Mouse (Mus musculus): ENCODE results near the gene Arsa. TPM values are rescaled to one million over a fixed set of nuclear protein-coding genes. Genes with fewer than 3 reads are reported as not detected.
A peak's percentile ranks its signal among the peaks of the same experiment; 100 is the strongest.

Arsa gene
- polyA plus RNA-seq (2017; shearing (Covaris generic)): 10 to 100 TPM in 1 of 3 experiments, 1 to 10 TPM in 2; 4.9 to 12.1 (median 6.8) TPM

DNA sequence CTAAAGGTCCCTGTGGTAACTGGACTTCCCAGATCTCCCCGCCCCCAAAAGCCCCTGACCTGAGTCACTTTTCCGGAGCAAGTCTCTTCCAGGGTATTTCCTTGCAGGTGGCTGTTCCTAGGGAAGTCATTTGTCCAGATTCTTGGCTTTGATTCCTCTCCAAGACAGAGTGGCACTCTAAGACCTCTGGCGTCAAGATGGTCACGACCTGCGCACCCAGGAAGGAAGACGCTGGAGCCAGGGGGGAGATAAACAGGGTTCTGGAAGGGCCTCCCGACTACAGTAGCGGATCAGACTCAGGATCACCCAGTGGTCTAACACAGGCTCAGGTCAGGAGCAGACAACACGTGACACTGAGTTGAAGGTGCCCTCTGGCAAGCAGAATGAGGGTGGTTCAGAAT, at the start of gene Arsa:
Gene Arsa, minus strand, starts transcription at position 335 of the 401 bp plus-strand sequence.
- ATAC-seq: no peak

DNA sequence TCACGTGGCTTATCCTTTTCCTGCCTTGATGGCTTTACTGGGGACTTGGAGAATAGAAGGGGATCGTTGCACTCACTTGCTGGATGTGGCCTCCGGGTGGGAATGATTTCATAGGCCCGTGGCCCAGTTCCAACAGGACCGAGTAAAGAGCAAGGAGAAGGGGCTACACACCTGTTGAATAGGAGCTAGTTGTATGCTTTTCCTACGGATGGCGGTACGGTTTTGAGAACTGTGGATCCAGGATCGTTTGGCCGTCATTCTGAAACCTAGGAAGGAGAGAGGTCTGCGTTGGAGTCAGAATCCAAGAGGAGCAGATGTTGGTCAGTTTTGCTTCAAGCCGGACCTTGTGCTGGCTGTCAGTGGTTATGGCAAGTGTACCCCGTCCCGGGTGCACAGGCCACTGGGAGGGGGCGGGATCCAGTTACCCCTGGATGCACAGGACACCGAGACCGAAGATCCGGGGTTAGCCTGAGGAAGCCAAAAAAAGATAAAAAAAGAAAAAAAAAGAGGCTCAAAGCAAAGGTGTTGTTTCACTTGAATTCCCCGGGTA, 49.6 kb upstream of the Arsa start:
- ATAC-seq: no peak

- no peak for ATAC-seq
Measured at GRCm38 (mm10) chr15:89525896-89526295, 48.7 kb upstream of the Arsa start.

DNA sequence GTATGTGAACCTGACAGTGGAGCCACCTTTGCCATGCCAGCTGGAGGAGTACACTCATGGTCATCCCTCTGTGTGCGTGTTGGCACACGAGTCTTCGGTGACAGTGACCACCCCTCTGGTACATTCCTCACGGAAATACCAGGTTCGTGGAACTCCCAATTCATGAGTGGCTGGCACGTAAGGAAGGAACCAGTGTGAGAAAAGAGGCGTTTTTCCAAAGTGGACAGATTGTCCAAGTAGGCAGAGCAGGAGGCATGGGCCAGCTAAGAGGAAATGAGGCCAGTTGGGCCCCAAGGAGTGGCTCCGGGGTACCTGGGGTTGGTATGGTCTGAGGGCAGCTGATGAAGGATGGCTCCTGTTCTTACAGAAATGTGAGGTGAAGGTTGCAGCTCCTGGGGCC, 48.2 kb upstream of the Arsa start:
- no peak for ATAC-seq

- no peak for ATAC-seq
Measured at GRCm38 (mm10) chr15:89524611-89525415, 47.6 kb upstream of the Arsa start.

GRCm38 (mm10) chr15:89524001-89524571, 46.9 kb upstream of the Arsa start:
- ATAC-seq: no peak

GRCm38 (mm10) chr15:89523283-89523832, 46.1 kb upstream of the Arsa start:
- ATAC-seq: no peak

DNA sequence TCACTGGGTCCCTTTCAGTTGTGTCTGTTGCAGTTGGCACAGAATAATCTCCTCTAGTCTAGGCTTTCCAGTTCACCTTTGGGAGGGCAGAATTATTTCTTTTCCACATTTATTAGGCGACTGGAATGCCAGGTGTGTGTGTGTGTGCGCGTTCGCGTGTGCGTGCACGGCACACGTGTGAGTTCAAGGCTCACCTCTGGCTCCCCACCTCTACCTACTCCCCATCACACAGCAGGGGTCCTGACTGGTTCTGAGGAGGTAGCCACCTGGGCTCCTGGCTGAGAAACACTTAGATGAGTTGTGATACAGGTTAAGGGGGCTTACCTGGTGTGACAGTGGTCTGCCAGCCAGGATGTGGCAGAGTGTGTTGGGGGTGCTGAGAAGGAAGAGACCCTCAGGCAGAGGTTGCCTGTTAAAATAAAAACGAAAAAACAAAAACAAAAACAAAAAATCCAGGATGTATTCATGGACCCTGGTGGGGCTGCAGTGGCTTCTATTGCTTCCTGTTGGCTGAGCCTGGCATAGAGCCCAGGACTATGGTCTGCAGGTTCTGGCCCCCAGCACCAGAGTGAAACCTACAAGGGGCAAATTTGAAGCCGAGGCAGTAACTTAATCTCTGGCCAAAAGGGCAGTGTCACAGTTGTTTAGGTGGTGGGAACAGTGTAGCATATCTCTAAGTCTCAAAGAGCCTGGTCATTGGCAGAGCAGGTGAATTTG, 45.5 kb upstream of the Arsa start:
- ATAC-seq: no peak

- no peak for ATAC-seq
Measured at GRCm38 (mm10) chr15:89521951-89522350, 44.7 kb upstream of the Arsa start.

DNA sequence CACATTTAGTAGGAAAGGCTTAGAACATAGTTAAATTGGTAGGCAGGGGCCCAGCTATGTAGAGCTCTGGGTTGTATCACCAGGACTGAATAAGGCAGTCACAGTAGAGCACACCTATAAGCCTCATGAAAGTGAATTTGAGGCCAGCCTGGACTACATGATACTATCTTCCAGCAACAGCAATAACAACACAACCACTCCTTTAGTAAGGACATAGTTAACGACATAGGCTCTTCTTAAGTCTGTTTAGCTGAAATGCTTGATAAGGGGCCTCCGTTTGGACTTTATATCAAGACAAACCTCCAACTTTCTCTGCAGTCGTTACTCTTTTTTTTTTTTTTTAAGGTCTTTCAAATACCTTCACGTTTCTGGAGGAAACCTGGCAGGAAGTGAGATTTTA, 35.5 kb upstream of the Arsa start:
- ATAC-seq: no peak

DNA sequence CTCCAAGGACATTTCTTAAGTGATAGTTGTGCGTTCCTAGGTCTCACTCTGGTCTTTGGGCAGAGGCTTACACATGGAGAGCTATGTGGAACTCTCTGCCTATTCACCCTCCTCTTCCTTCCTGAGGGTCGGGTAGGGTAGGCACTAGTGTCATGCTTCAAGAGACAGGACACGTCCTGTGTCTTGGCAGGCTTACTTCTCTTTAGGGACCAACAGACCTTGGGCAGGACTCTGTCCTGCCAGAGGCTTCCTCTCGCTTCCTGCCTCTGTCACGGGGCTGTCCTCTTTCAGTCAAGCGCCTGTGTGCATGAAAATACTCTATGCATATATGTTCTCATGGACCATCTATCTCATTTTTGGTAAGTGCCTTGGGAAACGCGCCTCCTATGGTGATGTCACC, 30.5 kb upstream of the Arsa start:
- ATAC-seq: no peak

- ATAC-seq: no peak
Measured at GRCm38 (mm10) chr15:89504838-89505237, 27.6 kb upstream of the Arsa start.

- no peak for ATAC-seq
Measured at GRCm38 (mm10) chr15:89501321-89501720, 24.1 kb upstream of the Arsa start.

GRCm38 (mm10) chr15:89500221-89500791, 23.1 kb upstream of the Arsa start:
- no peak for ATAC-seq

- ATAC-seq: no peak
Measured at GRCm38 (mm10) chr15:89499784-89500220, 22.6 kb upstream of the Arsa start.

- no peak for ATAC-seq
Measured at GRCm38 (mm10) chr15:89498961-89499688, 21.9 kb upstream of the Arsa start, which contains the start of gene Shank3. Gene Shank3 (plus strand): TSS chr15:89499623.

- peak; percentile 52 for ATAC-seq
Measured at GRCm38 (mm10) chr15:89498049-89498960, 21.1 kb upstream of the Arsa start.

GRCm38 (mm10) chr15:89497391-89498048, 20.3 kb upstream of the Arsa start:
- no peak for ATAC-seq

GRCm38 (mm10) chr15:89496841-89497240, 19.6 kb upstream of the Arsa start:
- no peak for ATAC-seq

GRCm38 (mm10) chr15:89496131-89496530, 18.9 kb upstream of the Arsa start:
- ATAC-seq: no peak
